Mouse (Mus musculus): ENCODE results near the gene Dync2h1. TPM values are rescaled to one million over a fixed set of nuclear protein-coding genes. Genes with fewer than 3 reads are reported as not detected.
A peak's percentile ranks its signal among the peaks of the same experiment; 100 is the strongest.

Dync2h1 gene
- polyA plus RNA-seq, 1 experiment from 2014 or later, result 23.6 TPM

GRCm38 (mm10) chr9:7050588-7050987 lies 133.7 kb downstream of the Dync2h1 start:
- H3K36me3 ChIP-seq (replicated peaks; ENCODE audit: control insufficient read depth, insufficient read depth), result peaks cover 26% of the 10 kb centered on the region
- no peak overlapping the region for H3K4me2 ChIP-seq (replicated peaks)
- H3K27ac ChIP-seq, result no peak overlapping the region
- no peaks in the 10 kb centered on the region for H3K27me3 ChIP-seq (ENCODE audit: control insufficient read depth, insufficient read depth, low read length)
- ATAC-seq (ENCODE audit: low FRiP score) (0 out of 2 replicates have a peak, but pooled peaks have one; percentile 24), DNase-seq (ENCODE audit: low spot score) (peak; percentile 37)
- no peak overlapping the region for H3K4me3 ChIP-seq (replicated peaks; ENCODE audit: low read length)
- 90% methylated on average over 3 of the region's 3 CpGs for WGBS
- no peaks in the 10 kb centered on the region for H3K4me1 ChIP-seq (replicated peaks; ENCODE audit: control insufficient read depth, insufficient read depth, low read length)
- no peaks in the 10 kb centered on the region for H3K9me3 ChIP-seq (ENCODE audit: control insufficient read depth, low read length)
- no peak overlapping the region for H3K9ac ChIP-seq

GRCm38 (mm10) chr9:7042635-7043273 lies 141.5 kb downstream of the Dync2h1 start:
- H3K9me3 ChIP-seq (ENCODE audit: control insufficient read depth, low read length), result no peaks in the 10 kb centered on the region
- H3K27me3 ChIP-seq (ENCODE audit: control insufficient read depth, insufficient read depth, low read length), result no peaks in the 10 kb centered on the region
- DNase-seq (ENCODE audit: low spot score) (no peak), ATAC-seq (ENCODE audit: low FRiP score) (no peak)
- no peak overlapping the region for H3K9ac ChIP-seq
- H3K4me2 ChIP-seq (replicated peaks), result no peak overlapping the region
- no peak overlapping the region for H3K27ac ChIP-seq
- H3K4me3 ChIP-seq (replicated peaks; ENCODE audit: low read length), result no peak overlapping the region
- peaks cover 53% of the 10 kb centered on the region for H3K36me3 ChIP-seq (replicated peaks; ENCODE audit: control insufficient read depth, insufficient read depth)
- no peaks in the 10 kb centered on the region for H3K4me1 ChIP-seq (replicated peaks; ENCODE audit: control insufficient read depth, insufficient read depth, low read length)
- WGBS, result 98% methylated on average over 5 of the region's 5 CpGs

DNA sequence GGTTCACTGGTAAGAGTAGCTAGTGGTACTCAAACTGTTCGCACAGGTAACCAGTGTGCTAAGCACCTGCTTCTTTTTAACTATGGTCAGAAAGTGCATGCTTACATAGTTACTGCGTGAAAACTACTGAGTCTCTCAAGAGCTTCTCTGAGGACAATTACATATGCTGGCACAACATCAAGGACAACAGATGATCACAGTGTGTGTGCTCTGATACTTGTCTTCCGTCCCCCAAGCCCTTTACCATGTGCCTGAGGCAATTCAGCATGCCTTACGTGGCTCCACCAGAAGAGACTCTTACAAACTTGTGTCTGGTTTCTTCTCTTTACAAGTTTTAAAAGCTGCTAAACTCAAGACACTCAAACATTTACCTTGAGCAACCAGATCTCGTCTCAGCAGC lies 143.0 kb downstream of the Dync2h1 start:
- H3K4me3 ChIP-seq (replicated peaks; ENCODE audit: low read length), result no peak overlapping the region
- 90% methylated on average over 5 of the region's 5 CpGs for WGBS
- peaks cover 45% of the 10 kb centered on the region for H3K36me3 ChIP-seq (replicated peaks; ENCODE audit: control insufficient read depth, insufficient read depth)
- no peak overlapping the region for H3K4me2 ChIP-seq (replicated peaks)
- no peaks in the 10 kb centered on the region for H3K9me3 ChIP-seq (ENCODE audit: control insufficient read depth, low read length)
- no peak for DNase-seq (ENCODE audit: low spot score)
- no peak overlapping the region for H3K9ac ChIP-seq
- H3K27ac ChIP-seq, result no peak overlapping the region
- no peaks in the 10 kb centered on the region for H3K27me3 ChIP-seq (ENCODE audit: control insufficient read depth, insufficient read depth, low read length)
- no peak for ATAC-seq (ENCODE audit: low FRiP score)
- no peaks in the 10 kb centered on the region for H3K4me1 ChIP-seq (replicated peaks; ENCODE audit: control insufficient read depth, insufficient read depth, low read length)

GRCm38 (mm10) chr9:7032553-7032952 lies 151.7 kb downstream of the Dync2h1 start:
- no peak overlapping the region for H3K9ac ChIP-seq
- H3K4me3 ChIP-seq (replicated peaks; ENCODE audit: low read length), result no peak overlapping the region
- 92% methylated on average over 2 of the region's 2 CpGs for WGBS
- 0 out of 2 replicates have a peak, but pooled peaks cover 3% of the 10 kb centered on the region for H3K9me3 ChIP-seq (ENCODE audit: control insufficient read depth, low read length)
- ATAC-seq (ENCODE audit: low FRiP score), result no peak
- no peak overlapping the region for H3K27ac ChIP-seq
- no peak for DNase-seq (ENCODE audit: low spot score)
- H3K27me3 ChIP-seq (ENCODE audit: control insufficient read depth, insufficient read depth, low read length), result no peaks in the 10 kb centered on the region
- peaks cover 34% of the 10 kb centered on the region for H3K36me3 ChIP-seq (replicated peaks; ENCODE audit: control insufficient read depth, insufficient read depth)
- no peaks in the 10 kb centered on the region for H3K4me1 ChIP-seq (replicated peaks; ENCODE audit: control insufficient read depth, insufficient read depth, low read length)
- no peak overlapping the region for H3K4me2 ChIP-seq (replicated peaks)

- H3K36me3 ChIP-seq (replicated peaks; ENCODE audit: control insufficient read depth, insufficient read depth), result peaks cover 11% of the 10 kb centered on the region; the same call in 1 of the 2 replicates
- DNase-seq (ENCODE audit: low spot score) (no peak), ATAC-seq (ENCODE audit: low FRiP score) (no peak)
- H3K27ac ChIP-seq, result no peak overlapping the region
- no peak overlapping the region for H3K4me3 ChIP-seq (replicated peaks; ENCODE audit: low read length)
- H3K27me3 ChIP-seq (ENCODE audit: control insufficient read depth, insufficient read depth, low read length), result no peaks in the 10 kb centered on the region
- no peak overlapping the region for H3K4me2 ChIP-seq (replicated peaks)
- no peaks in the 10 kb centered on the region for H3K4me1 ChIP-seq (replicated peaks; ENCODE audit: control insufficient read depth, insufficient read depth, low read length)
- no peaks in the 10 kb centered on the region for H3K9me3 ChIP-seq (ENCODE audit: control insufficient read depth, low read length)
- no peak overlapping the region for H3K9ac ChIP-seq
Measured at GRCm38 (mm10) chr9:7015600-7015999, 168.6 kb downstream of the Dync2h1 start.

GRCm38 (mm10) chr9:7014733-7015132 lies 169.5 kb downstream of the Dync2h1 start:
- Histone ChIP-seq H3K36me3 (replicated peaks; ENCODE audit: control insufficient read depth, insufficient read depth) (peaks cover 11% of the 10 kb centered on the region; the same call in 1 of the 2 replicates), H3K4me1 (replicated peaks; ENCODE audit: control insufficient read depth, insufficient read depth, low read length) (no peaks in the 10 kb centered on the region), H3K27ac (no peak overlapping the region), H3K9ac (no peak overlapping the region), H3K9me3 (ENCODE audit: control insufficient read depth, low read length) (no peaks in the 10 kb centered on the region), H3K27me3 (ENCODE audit: control insufficient read depth, insufficient read depth, low read length) (no peaks in the 10 kb centered on the region), H3K4me3 (replicated peaks; ENCODE audit: low read length) (no peak overlapping the region), H3K4me2 (replicated peaks) (no peak overlapping the region)
- ATAC-seq (ENCODE audit: low FRiP score), result no peak
- WGBS, result 100% methylated on average over 1 of the region's 1 CpGs
- DNase-seq (ENCODE audit: low spot score), result no peak

- Histone ChIP-seq H3K4me1 (replicated peaks; ENCODE audit: control insufficient read depth, insufficient read depth, low read length) (no peaks in the 10 kb centered on the region), H3K9me3 (ENCODE audit: control insufficient read depth, low read length) (no peaks in the 10 kb centered on the region), H3K4me3 (replicated peaks; ENCODE audit: low read length) (no peak overlapping the region), H3K27ac (no peak overlapping the region), H3K4me2 (replicated peaks) (no peak overlapping the region), H3K9ac (no peak overlapping the region), H3K27me3 (ENCODE audit: control insufficient read depth, insufficient read depth, low read length) (no peaks in the 10 kb centered on the region), H3K36me3 (replicated peaks; ENCODE audit: control insufficient read depth, insufficient read depth) (peaks cover 26% of the 10 kb centered on the region; the same call in 1 of the 2 replicates)
- WGBS, result 88% methylated on average over 3 of the region's 3 CpGs
- no peak for DNase-seq (ENCODE audit: low spot score)
- ATAC-seq (ENCODE audit: low FRiP score), result no peak
Measured at GRCm38 (mm10) chr9:7009785-7010184, 174.5 kb downstream of the Dync2h1 start.

- no peak for ATAC-seq (ENCODE audit: low FRiP score)
- H3K4me2 ChIP-seq (replicated peaks), result no peak overlapping the region
Measured at GRCm38 (mm10) chr9:6994865-6995264, 189.4 kb downstream of the Dync2h1 start.

GRCm38 (mm10) chr9:6994275-6994674 lies 190.0 kb downstream of the Dync2h1 start:
- Histone ChIP-seq H3K36me3 (replicated peaks; ENCODE audit: control insufficient read depth, insufficient read depth) (peaks cover 18% of the 10 kb centered on the region), H3K9me3 (ENCODE audit: control insufficient read depth, low read length) (no peaks in the 10 kb centered on the region), H3K4me1 (replicated peaks; ENCODE audit: control insufficient read depth, insufficient read depth, low read length) (no peaks in the 10 kb centered on the region), H3K4me3 (replicated peaks; ENCODE audit: low read length) (no peak overlapping the region), H3K4me2 (replicated peaks) (no peak overlapping the region), H3K27ac (no peak overlapping the region), H3K9ac (no peak overlapping the region), H3K27me3 (ENCODE audit: control insufficient read depth, insufficient read depth, low read length) (no peaks in the 10 kb centered on the region)
- peak; percentile 60; the same call in 1 of the 2 replicates for ATAC-seq (ENCODE audit: low FRiP score)
- no peak for DNase-seq (ENCODE audit: low spot score)

More at GRCm38 (mm10) chr9:6994865-6995264, 189.4 kb downstream of the Dync2h1 start:
- Histone ChIP-seq H3K9me3 (ENCODE audit: control insufficient read depth, low read length) (no peaks in the 10 kb centered on the region), H3K9ac (no peak overlapping the region), H3K4me3 (replicated peaks; ENCODE audit: low read length) (no peak overlapping the region), H3K27me3 (ENCODE audit: control insufficient read depth, insufficient read depth, low read length) (no peaks in the 10 kb centered on the region), H3K4me1 (replicated peaks; ENCODE audit: control insufficient read depth, insufficient read depth, low read length) (no peaks in the 10 kb centered on the region), H3K27ac (no peak overlapping the region), H3K36me3 (replicated peaks; ENCODE audit: control insufficient read depth, insufficient read depth) (peaks cover 18% of the 10 kb centered on the region)
- no peak for DNase-seq (ENCODE audit: low spot score)
- WGBS, result 65% methylated on average over 2 of the region's 2 CpGs
